Mouse (Mus musculus) cortical plate, adult 2 months (tissue): ENCODE data around the gene Fzr1.

Source experiments
- CTCF ChIP-seq: fragments of 200-500 bp; IDR thresholded peaks from 2 replicates; pipeline ENCODE4 v1.5.1; 2011; ENCODE audit warnings: mild to moderate bottlenecking, control low read depth, low read length; ENCODE audit not compliant: insufficient read depth; ENCODE audit errors: extremely low read depth
- POLR2A ChIP-seq: fragments of 200-500 bp; IDR thresholded peaks from 2 replicates; pipeline ENCODE4 v1.6.1; 2011; ENCODE audit warnings: mild to moderate bottlenecking, low read length, control low read depth; ENCODE audit not compliant: insufficient read depth; ENCODE audit errors: extremely low read depth

GRCm38 (mm10) chr10:81328386-81328785 lies 49.9 kb downstream of the Fzr1 start, which contains the start of gene Tbxa2r:
- TF ChIP-seq CTCF (no peak), POLR2A (no peak)
